Mouse (Mus musculus): ENCODE data around the gene Gm11034. TPM values are rescaled to one million over a fixed set of nuclear protein-coding genes. Genes with fewer than 3 reads are reported as not detected.

The Gm11034 gene
- polyA plus RNA-seq (2012; rRNA removed), result not detected in 2 replicates

DNA sequence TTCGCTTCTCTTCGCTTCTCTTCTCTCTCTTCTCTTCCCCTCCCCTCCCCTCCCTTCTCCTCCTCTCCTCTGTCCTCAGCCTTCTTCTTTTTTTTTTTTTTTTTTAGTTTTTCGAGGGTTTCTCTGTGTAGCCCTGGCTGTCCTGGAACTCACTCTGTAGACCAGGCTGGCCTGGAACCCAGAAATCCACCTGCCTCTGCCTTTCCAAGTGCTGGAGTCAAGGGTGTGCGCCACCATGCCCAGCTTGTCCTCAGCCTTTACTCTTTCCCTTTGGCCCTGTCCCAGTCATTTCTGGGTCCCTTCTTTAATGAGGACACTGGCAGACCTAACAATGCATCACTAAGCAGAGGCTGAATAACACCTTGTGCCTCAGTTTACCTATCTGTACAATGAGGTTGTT, at the start of gene Gm11034:
Gene Gm11034, minus strand, starts transcription at position 101 of the 400 bp plus-strand sequence.

DNA sequence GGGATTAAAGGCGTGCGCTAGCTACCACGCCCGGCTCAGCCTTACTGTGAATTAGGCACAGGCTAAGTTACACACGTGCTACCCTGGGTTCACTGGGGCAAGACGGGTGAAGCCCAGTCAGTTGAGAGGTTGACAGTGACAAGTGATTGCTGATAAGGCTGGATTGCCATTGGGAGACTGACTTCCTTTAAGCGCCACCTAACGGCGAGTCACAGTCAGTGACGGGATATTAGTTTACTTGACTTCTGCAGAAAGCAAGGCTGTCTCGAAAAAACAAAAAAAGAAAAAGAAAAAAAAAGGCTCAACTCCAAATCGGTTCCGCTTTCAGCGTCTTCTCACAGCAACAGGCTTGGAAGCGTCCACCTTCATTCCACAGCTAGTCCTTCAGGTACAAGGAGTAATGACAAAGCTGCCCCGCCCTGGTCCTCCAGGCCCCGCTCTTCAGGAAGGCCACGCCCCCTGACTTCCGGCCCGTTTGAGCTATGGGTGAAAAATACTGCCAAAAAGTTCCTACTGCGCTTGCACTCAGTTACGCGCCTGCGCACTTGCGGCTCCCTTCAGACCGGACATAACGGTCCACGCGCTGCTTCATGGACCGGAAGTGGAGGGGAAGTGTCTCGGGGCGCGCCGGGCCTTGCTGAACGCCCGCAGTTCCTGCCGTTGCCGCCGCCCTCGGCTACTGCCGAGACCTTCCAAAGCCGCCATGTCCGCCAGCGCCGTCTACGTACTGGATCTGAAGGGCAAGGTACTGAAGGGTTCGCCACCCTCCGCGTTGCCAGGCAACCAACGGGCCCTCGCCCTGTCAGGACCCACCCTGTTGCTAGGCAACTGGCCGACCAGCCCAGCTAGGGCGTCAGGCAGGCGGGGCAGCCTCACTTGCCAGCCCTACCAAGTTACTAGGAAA, 26.3 kb upstream of the Gm11034 start, which contains the start of gene Ap1m1:
Gene Ap1m1, plus strand, starts transcription at position 520 of the 904 bp plus-strand sequence.

DNA sequence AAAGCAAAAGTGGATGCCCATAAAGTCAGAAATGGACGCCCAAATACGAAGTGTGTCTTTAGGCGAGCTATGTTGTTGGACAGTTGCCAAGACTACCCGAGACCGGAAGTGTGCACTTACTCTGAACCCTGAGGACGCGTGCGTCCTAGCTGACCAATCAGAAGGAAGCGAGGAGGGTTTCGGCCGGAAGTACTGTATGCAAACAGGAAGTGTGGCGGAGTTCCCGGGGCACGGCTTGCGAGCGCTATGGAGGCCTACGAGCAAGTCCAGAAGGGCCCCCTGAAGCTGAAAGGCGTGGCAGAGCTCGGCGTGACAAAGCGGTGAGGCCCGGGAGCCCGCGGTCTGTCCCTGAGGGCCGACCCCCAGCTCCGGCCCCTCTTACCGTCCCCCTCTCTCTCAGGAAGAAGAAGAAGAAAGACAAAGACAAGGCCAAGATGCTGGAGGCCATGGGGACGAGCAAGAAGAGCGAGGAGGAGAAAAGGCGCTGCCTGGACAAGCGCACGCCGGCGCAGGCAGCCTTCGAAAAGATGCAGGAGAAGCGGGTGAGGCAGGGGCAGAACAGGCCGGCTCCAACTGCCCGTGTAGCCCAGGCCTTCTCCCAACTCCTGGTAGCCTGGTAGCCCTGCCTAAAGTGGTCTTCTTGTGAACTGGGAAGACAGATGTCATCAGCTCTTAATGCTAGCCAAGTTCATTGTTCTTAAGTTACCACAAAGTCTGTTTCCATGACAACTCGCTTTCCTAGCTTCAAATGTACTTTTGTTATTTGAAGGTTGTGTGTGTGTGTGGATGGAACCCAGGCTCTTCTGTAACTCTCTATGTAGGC, 6.3 kb upstream of the Gm11034 start, which contains the start of gene Fam32a:
Gene Fam32a, plus strand, starts transcription at position 190 of the 823 bp plus-strand sequence.

DNA sequence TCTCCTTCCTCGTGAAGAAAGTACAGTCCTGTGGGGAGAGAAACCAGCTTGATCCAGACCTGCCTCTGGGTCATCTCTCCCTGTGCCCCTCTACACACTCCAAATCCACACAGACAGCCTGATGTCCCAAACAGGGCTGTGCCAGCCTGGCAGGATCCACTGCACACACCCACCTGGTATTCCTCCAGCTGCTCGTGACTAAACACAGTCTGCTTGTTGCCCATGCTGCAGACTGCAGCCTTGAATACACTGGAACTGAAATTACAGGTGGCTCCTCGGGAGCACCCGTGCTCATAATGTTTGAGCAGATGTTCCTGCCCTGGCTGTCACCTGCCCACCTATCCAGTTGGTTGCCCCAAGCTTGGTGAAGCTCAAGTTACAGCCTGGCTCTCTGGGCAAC, 685 bp downstream of the Gm11034 start, which contains the start of gene Cib3:
Gene Cib3, minus strand, starts transcription at position 87 of the 400 bp plus-strand sequence.

DNA sequence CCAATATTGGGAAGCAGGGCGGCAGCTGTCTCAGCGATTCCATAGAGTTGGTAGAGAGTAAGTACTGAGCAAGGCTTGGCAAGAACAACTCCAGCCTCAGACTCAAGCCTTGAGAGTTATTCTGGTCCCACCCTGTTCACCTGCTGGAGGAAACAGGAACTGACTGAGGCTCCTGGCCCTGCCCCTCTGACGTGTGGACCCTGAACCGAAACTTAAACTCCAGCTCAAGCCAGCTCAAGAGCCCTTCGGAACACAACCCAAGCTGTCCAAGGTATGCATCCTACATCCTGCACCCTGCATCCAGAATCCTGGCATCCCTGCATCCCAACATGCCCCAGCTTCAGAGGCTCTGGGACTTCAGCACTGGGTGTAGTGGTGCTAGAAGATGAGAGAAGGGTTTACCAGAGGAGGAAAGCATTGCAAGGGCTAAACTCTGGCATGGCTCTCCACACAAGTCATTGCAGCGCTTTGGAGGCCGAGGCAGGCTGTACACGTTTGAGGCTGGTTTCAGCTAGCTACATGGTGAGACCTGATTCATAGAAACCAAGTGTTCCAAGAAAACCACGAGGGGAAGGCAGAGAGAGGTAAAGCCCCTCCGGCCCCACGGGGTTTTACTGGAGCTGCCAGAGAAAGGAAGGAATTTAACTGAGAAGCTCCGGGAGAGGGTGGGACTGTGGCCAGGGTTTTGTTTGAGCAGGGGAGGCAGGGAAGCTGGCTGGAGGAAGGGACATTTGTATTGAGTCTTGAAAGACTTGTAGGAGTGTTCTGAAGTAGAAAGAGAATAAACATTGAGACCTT, 23.8 kb downstream of the Gm11034 start, which contains the start of gene Hsh2d:
Gene Hsh2d, plus strand, starts transcription at position 222 of the 798 bp plus-strand sequence.

Other genes with a start within 250 kb of the Gm11034 start
- 4.7 and 8.0 TPM in 2 replicates for gene Cyp4f18, start 204.0 kb downstream of the Gm11034 start, polyA plus RNA-seq (2012; rRNA removed)
- gene Olfr372, start 172.4 kb downstream of the Gm11034 start, polyA plus RNA-seq (2012; rRNA removed), result not detected in 2 replicates
- not detected in 2 replicates for gene Olfr373, start 130.5 kb downstream of the Gm11034 start, polyA plus RNA-seq (2012; rRNA removed)
- gene Olfr374, start 106.6 kb downstream of the Gm11034 start, polyA plus RNA-seq (2012; rRNA removed), result not detected in 2 replicates
- gene Tpm4, start 78.7 kb downstream of the Gm11034 start, polyA plus RNA-seq (2012; rRNA removed), result 112 and 149 TPM in 2 replicates
- gene Rab8a, start 52.4 kb downstream of the Gm11034 start, polyA plus RNA-seq (2012; rRNA removed), result 20.5 and 24.4 TPM in 2 replicates
- gene Hsh2d, start 24.0 kb downstream of the Gm11034 start, polyA plus RNA-seq (2012; rRNA removed), result 0.53 and 0.71 TPM in 2 replicates
- 0.41 TPM in 1 of 2 replicates, not detected in the other for gene Cib3, start 799 bp downstream of the Gm11034 start, polyA plus RNA-seq (2012; rRNA removed)
- gene Fam32a, start 6.1 kb upstream of the Gm11034 start, polyA plus RNA-seq (2012; rRNA removed), result 33.0 and 50.7 TPM in 2 replicates
- 102 and 137 TPM in 2 replicates for gene Ap1m1, start 26.4 kb upstream of the Gm11034 start, polyA plus RNA-seq (2012; rRNA removed)
- 1.5 and 1.7 TPM in 2 replicates for gene Gm10282, start 91.6 kb upstream of the Gm11034 start, polyA plus RNA-seq (2012; rRNA removed)
- gene Klf2, start 105.4 kb upstream of the Gm11034 start, polyA plus RNA-seq (2012; rRNA removed), result 63.9 and 91.3 TPM in 2 replicates
- 51.1 and 52.0 TPM in 2 replicates for gene Eps15l1, start 207.8 kb upstream of the Gm11034 start, polyA plus RNA-seq (2012; rRNA removed)
- gene Calr3, start 230.2 kb upstream of the Gm11034 start, polyA plus RNA-seq (2012; rRNA removed), result 0.41 and 0.86 TPM in 2 replicates
- gene 1700030K09Rik, start 230.2 kb upstream of the Gm11034 start, polyA plus RNA-seq (2012; rRNA removed), result 15.3 and 15.7 TPM in 2 replicates